Mouse (Mus musculus) CH12.LX (cell line): ENCODE data around the gene Gm45208.

Experiments used
- CTCF ChIP-seq, 2 experiments: IDR thresholded peaks in 1 of 2; conservative IDR thresholded peaks in 1 of 2; 2 replicates each; pipeline ENCODE4 v1.5.1; 2011 to 2012; ENCODE audit warnings: low read depth in 2 of 2, low read length in 2 of 2, improper control_type of control experiment in 1 of 2, inconsistent platforms in 1 of 2, mild to moderate bottlenecking in 1 of 2, moderate library complexity in 1 of 2
- E2F4 ChIP-seq: IDR thresholded peaks from 2 replicates; pipeline ENCODE4 v1.6.1; 2011; ENCODE audit warnings: low read depth, low read length, improper control_type of control experiment; ENCODE audit not compliant: insufficient replicate concordance
- EP300 ChIP-seq: IDR thresholded peaks from 2 replicates; pipeline ENCODE4 v1.6.1; 2011; ENCODE audit warnings: low read length, improper control_type of control experiment
- MAFK ChIP-seq: IDR thresholded peaks from 2 replicates; pipeline ENCODE4 v1.6.1; 2011; ENCODE audit warnings: low read length, improper control_type of control experiment; ENCODE audit not compliant: insufficient replicate concordance
- MXI1 ChIP-seq: IDR thresholded peaks from 2 replicates; pipeline ENCODE4 v1.6.1; 2011; ENCODE audit warnings: mild to moderate bottlenecking, low read depth, low read length, improper control_type of control experiment
- POLR2A ChIP-seq: IDR thresholded peaks from 2 replicates; pipeline ENCODE4 v1.6.1; 2011; ENCODE audit warnings: low read depth, mild to moderate bottlenecking, improper control_type of control experiment, low read length
- RAD21 ChIP-seq: IDR thresholded peaks from 2 replicates; pipeline ENCODE4 v1.6.1; 2011; ENCODE audit warnings: low read depth, mild to moderate bottlenecking, low read length, improper control_type of control experiment, moderate library complexity
- ZC3H11A ChIP-seq: IDR thresholded peaks from 2 replicates; pipeline ENCODE4 v1.6.1; 2012; ENCODE audit warnings: low read depth, mild to moderate bottlenecking, inconsistent platforms, low read length, improper control_type of control experiment

DNA sequence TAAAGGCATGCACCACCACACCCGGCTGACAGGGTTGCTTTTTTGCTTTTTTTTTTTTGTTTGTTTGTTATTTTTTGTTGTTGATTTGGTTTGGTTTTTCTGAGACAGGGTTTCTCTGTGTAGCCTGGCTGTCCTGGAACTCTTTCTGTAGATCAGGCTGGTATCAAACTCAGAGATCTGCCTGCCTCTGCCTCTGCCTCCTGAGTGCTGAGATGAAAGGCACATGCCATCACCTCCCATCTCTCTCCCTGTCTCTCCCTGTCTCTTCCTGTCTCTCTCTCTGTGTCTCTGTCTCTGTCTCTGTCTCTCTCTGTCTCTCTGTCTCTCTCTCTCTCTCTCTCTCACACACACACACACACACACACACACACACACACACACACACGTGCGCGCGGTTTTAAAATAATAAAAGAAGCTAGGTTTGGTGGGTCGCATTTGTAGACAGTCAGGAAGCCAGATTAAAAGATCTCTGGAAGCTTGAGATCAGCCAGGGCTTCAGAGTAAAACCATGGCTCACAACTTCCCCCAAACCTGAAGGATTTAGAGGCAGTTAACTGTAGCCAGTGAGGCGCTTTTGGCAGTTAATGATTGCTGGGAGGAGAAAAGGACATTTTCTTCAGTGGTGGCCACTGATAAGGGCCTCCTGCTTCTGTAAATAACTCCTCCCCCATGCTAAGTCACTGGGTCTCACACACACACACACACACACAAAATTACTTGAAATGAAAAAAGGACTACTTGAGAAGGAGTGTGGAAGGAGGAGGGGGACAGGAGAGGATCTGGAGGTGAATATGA, 56.6 kb downstream of the Gm45208 start:
- TF ChIP-seq MXI1 = no peak
- no peak for TF ChIP-seq E2F4
- no peak for TF ChIP-seq EP300
- no peak for TF ChIP-seq CTCF (conservative IDR thresholded peaks at IDR 0.05 in 1 of 2, IDR thresholded peaks at IDR 0.05 in 1 of 2; ENCODE audit: low read depth in 2 of 2, low read length in 2 of 2)
- TF ChIP-seq POLR2A = no peak
- TF ChIP-seq RAD21 = no peak
- no peak for TF ChIP-seq ZC3H11A
- TF ChIP-seq MAFK = no peak
